Mouse (Mus musculus): Measurements from ENCODE around the gene Trim67.

The Trim67 gene

DNA sequence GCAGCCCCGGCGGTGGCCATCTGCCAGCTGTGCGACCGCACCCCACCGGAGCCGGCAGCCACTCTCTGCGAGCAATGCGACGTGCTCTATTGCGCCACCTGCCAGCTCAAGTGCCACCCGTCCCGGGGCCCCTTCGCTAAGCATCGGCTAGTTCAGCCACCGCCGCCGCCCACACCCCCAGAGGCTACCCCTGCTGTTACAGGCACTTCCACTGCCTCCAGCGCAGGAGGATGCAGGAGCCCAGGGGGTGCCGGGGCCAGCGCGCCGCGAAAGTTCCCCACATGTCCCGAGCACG is 1.5 kb downstream of the Trim67 start:
- DNase-seq (ENCODE audit: low read depth): peak; percentile 54

DNA sequence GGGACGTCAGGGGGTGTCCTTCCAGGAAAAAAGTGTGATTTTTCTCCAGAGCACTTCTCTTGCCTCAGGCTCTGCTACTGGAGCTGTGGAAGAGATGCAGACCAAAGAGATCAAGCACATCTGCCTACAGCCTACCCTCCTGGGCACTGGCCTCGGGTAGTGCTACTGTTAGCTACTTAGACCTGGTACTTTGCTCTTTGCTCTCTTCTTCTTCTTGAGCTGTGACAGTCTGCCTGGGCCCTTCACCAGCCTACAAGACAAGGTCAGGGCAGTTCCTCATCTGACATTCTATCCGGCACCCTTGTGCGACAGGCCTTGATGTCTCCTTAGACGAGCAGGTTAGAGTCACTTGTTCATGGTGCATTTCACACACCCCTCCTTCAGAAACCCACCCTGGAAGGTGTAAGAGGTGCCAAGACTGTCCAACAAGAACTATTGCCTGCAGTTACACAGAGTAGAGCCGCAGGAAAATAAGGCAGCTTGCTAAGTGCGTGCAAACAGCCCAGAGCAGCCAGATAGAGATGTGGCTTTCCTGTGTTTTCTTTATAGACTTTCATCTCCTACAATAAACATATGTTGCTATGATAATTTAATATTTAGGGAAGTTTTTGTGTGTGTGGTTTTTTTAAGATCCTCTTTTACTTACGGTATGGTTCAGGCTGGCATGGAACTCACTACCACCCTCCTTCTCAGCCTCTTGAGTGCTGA is 3.0 kb downstream of the Trim67 start:
- DNase-seq (ENCODE audit: low read depth): no peak

DNA sequence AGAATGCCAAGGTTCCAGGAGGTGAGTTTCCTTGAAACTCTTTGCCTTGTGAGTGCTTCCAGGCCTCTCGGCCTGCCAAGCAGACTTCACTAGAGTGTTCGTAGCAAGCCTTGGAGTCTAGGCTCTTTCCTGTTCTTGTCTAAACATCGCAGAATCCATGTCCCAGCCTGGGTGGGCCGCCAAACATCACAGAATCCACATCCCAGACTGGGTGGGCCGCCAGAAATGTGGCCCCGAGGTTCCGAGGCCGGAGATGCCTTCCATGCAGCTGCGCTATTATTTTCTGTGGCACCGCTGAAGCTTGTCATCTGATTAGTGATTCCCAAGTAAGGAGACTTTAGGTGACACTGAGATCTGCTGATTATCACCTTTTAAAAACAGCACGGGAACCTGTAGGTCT is 7.7 kb downstream of the Trim67 start:
- no peak for DNase-seq (ENCODE audit: low read depth)

DNA sequence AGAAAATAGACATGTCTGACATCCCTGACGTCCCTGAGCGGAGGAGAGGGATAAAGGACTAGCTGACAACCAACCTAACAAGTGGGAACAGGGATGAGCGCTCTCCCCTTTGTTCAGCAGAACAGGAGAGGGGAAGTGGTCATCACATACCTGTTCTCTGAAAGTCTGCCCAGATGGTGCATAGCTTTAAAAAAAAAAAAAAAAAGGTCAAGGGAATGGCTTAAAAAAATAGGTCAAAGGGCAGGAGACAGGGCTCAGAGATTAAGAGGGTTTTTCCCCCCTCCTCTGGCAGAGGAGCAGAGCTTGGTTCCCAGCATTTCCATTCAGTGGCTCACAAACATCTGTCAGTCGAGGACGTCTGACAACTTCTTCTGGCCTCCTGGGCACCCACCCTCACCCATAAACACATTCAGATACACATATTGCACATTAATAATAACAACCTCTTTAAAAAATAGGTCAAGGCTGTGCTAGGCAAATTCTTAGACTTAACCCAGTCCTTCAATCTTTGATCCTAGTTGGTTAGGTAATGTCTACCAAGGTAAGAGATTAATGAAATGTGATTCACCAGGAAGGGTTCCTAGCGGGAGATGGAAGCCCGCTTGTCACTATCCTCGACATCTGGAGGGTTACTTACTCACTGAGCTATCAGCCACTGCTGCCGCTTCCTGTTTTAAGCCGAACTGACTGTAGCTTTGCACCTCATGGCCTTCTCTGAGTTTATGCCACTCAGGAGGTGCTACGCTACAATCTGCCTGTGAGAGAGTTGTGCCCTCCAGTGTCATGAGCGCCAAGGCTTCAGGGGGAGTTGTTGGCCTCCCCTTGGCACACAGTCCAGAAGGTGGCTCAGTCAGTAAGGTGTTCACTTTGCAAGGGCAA is 11.2 kb downstream of the Trim67 start:
- DNase-seq (ENCODE audit: low read depth): no peak

DNA sequence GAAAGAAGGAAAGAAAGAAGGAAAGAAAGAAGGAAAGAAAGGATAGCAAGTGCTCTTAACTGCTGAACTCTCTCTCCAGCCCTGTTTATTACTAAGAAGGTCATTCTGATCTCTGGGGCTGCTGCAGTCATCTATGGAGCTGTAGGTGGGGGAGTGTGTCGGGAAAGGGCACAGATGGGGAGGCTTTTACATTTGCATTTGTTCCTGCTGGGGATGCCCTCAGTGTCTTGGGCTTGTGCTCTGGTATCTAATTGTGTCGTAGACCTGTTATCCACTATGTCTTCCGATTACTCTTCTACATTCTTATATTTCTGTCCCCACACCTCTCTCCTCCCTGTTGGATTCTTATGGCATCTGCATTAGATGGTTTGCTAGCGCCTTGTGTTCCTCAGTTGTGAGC is 13.1 kb downstream of the Trim67 start:
- DNase-seq (ENCODE audit: low read depth): no peak

DNA sequence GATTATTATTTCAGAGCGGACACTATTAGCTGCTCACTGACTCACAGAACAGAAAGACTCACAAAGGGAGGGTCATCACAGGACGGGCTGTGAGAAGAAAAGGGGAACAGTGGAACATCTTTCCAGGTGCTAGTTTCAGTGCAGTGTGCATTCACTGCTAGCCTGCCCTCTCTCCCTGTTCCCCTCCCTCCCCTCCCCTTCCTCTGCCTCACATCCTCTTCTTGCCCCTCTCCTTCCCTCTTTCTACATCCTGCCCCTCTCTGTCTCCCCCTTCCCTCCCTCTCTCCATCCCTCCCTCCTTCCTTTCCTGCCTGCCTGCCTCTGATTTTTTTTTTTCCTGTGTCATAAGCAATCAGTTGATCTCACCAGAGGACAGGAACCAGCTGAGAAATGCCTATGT is 16.5 kb downstream of the Trim67 start:
- no peak for DNase-seq (ENCODE audit: low read depth)

DNA sequence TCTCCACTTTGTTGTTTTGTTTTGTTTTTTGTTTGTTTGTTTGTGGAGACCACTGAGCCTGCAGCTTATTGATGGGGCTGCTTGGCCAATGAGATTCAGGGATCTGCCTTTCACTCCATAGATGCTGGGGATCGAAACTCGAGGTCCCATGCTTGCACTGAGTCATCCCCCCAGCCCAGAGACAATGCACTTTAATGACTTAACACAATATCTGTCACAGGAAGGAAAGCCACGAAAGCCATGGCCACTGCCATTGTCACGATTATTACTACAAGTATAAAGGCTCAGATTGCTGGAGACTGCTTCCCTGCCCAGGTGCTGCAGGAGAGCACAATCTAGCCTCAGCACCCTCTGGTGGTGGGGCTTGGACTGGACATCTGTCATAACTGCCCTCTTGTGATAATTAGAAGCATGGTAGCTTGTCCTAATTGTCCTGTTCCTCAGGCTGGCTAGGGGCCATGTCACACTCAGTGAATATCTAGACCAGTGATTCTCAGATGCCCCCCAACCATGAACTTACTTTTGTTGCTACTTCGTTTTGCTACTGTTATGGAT is 17.2 kb downstream of the Trim67 start:
- DNase-seq (ENCODE audit: low read depth): no peak

DNA sequence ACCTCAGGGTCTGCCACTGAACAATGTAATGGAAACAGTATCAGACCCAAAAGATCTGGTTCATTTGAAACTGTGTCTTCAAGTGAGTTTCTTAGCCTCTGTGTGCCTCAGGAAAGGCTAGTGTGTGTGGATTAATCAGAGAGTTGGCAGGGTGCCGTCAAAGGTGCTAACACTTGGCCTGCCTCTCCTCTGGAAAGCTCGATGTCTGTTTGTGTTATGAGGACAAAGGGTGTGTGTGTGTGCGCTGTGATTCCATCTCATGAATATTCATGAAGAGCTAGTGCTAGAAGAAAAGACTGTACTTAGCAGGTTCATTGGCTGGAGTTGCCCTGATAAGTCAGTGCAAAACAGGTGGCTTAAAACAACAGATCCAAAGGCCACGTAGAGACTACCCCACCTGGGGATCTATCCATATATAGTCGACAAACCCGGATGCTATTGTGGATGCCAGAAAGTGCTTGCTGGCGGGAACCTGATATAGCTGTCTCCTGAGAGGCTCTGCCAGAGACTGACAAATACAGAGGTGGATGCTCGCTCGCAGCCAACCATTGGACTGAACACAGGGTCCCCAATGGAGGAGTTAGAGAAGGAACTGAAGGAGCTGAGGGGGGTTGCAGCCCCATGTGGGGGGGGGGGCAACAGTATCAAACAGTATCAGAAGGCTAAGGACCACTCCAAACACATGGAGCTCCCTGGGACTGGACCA is 17.9 kb downstream of the Trim67 start:
- no peak for DNase-seq (ENCODE audit: low read depth)

DNA sequence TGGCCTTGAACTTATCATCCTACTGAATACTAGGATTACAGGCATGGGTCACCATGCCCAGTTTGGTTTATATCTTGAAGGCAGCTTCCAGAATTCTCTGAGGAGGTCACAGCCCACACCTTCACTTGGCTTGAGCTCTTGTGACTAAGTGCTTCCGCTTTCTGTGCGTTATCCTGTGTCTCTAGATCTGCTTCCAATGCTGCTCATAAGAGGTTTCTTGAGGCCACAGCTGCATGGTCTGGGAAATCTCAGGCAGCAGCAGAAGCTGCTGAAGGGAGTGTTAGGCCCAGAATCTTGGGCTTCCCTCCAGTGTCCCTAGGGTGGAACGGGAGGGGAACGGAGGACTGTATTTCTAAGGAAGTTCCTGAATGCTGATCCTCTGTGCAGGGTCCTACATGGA is 20.4 kb downstream of the Trim67 start:
- DNase-seq (ENCODE audit: low read depth): no peak

DNA sequence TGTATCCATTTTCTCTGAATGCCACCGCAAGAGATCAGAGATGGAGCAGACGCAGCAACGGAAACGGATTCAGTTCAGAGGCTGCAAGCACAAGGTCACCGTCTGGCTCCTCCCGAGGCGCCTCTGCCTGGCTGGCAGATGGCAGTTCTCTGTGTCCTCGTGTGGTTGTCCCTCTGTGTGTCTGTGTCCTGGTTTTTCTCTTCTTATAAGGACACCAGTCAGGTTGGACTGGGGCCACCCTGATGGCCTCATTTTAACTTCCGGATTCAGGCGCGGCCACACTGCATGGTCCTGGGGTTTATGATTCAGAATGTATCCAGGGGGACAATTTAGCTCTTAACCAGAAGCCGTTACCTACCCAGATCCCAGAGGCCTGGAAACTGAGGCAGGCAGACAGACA is 23.0 kb downstream of the Trim67 start:
- DNase-seq (ENCODE audit: low read depth): no peak

DNA sequence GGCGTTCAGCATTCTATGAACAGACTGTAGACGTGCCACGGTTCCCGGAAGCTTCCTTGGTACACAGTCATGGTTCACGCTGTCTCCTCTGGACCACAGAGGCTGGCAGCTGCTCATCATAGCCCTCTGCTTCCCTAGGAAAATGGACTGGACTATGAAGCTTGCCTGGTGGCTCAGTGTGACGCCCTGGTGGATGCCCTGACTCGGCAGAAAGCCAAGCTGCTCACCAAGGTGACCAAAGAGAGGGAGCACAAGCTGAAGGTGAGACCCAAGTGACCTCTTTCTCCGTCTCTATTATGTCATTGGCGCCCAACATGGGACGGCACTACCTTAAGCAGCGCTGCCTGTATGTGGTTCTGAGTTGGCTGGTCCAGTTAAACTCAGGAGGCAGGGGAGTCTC is 24.0 kb downstream of the Trim67 start:
- no peak for DNase-seq (ENCODE audit: low read depth)

DNA sequence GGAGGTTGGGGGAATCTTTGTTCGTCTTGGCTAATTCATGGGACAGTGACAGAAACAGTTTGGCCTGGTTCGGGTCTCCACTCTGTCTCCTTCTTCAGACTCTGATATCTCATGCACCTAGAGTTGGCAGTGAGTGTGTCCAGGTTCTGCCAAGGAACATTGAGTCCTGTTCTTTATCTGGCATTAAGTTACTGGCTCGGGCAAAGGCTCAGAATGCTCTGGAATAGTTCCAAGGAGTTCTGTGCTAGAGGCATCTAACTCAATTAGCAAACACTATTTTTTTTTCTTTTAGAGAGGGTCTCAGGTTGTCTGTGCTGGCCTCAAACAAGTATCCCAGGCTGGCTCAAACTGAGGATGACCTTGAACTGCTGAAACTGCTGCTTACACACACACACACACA is 24.5 kb downstream of the Trim67 start:
- DNase-seq (ENCODE audit: low read depth): no peak

DNA sequence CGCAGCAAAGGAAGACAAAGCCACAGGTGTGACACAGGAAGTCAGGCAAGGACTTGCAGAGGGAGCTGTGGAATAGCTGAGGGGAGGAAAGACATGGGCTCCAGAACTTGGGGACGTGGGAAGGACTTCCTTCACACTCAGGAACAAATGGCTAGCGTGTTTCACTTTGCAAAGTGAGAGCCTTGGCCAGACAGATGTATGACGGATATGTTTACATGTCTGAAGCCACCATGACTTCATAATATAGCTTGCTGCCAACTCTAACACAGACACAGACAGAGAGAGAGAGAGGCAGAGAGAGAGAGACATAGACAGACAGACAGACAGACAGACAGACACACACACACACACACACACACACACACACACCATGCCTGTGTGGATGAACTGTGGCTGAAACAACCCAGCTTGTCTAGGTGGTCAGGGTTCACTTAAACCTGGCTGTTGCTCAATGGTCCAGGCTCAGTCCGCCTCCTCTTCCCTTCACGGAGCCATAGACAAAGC is 26.8 kb downstream of the Trim67 start:
- DNase-seq (ENCODE audit: low read depth): no peak

DNA sequence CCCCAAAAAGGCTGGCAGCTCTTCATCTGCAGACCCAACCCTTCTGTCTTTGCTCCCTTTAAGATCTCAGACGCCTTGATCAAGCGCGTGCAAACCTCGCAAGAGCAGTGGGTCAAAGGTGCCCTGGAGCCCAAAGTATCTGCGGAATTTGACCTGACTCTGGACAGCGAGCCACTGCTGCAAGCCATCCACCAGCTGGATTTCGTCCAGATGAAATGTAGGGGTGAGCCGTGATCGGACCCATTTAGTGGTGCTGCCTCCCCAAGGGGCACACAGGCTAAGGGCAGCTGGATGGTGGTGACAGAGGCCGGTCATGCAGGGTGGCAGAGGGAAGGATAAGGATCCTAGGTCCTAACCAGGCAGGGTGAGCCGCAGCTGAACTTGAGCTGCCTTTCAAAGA is 27.2 kb downstream of the Trim67 start:
- no peak for DNase-seq (ENCODE audit: low read depth)

DNA sequence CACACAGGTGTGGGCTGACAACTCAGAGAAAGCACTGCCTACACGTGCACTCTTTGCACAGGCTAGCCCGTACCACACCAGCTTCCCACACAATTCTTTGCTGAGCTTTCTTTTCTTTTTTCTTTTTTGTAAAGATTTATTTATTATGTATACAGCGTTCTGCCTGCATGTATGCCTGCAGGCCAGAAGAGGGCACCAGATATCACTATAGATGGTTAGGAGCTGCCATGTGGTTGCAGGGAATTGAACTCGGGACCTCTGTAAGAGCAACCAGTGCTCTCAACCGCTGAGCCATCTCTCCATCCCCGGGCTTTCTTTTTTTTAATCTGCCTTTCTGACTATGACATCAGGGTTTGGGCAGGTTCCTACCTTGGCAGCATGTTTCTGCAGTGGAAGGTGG is 30.6 kb downstream of the Trim67 start:
- peak; percentile 23 for DNase-seq (ENCODE audit: low read depth)

DNA sequence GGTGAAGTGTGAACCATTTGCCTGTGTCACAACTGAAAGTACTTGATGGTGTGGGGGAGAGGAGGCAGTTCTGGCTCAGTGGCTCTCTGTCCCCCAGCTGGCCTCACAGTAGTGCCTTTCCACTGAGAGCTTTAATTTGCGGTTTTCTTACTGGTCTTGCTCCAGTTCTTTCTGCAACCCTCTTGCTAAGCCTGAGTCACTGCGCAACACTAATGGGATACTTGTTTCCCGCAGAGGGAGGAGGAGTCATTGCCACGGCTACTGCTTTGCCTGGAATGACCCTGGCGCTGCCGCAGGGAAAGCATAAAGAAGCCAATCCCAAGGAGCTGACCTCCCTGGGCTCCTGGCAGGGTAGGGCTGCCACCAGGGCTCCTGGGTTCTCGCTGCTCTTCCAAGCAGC is 33.8 kb downstream of the Trim67 start:
- DNase-seq (ENCODE audit: low read depth): no peak

DNA sequence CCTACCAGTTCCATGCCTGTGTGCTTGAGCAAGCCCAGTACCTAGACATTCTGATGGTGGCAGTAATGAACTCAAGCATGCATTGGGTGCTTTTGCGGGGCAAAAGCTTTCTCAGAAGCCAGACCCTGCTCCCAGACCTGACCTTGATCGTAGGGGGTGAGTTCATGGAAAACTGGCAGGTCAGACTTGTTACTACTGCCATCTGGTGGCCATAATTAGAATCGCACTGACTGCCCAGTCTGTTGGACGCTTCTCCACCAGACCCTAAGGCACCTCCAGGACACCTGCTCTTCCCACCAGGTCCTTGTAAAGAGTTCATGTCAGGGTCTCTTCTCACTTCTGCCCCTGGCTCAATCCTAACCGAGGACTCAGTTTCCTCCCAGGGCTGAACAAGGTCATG is 34.5 kb downstream of the Trim67 start:
- peak; percentile 67 for DNase-seq (ENCODE audit: low read depth)

DNA sequence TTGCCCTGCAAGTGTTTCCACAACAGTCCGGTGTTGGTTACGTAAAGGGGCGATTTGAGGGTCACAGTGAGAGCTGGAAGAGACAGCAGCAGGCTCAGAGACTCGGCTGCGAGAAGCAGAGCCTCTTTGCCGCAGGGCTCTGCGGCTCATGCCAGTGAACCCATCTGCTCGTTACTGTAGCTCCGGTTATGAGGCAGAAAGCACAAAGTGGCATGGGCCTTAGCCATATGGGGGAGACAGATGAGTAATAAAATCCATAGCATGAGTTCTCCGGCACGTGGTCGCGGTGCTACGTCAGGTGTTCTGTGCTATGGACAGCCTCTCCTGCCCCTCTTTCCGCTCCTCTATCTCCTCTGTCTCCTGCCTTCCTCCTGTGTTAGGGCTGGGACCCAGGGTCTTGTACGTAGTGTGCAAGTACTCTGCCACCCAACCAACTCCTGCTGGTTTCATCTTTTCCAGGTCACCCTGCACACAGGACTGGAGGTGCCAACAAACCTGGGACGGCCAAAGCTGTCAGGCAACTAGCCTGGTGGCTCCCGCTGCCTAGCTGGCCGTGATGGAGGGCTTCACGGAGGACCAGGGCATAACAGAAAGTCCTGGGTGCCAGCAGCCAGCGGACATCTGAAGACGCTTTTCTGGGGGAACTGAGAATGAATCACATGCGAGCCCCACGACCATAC is 35.8 kb downstream of the Trim67 start:
- DNase-seq (ENCODE audit: low read depth): no peak

DNA sequence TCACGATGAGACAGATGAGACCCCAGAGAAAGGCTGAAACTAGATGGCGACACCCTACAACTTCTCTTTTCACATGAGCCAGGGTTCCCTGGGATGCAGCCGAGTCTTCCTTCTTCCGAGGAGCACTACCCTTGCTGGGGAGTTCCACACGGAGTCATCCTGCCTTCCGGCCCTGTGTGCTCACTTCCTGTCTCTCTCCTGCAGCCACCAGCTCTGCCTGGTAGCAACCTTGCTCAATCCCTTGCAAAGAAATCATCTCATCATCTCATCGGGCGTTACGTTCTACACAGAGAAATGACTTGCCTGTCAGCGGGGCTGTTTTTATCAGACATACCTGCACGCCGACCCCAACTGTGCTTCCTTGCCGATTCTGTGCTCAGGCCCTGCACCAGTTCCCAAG is 37.2 kb downstream of the Trim67 start:
- no peak for DNase-seq (ENCODE audit: low read depth)

DNA sequence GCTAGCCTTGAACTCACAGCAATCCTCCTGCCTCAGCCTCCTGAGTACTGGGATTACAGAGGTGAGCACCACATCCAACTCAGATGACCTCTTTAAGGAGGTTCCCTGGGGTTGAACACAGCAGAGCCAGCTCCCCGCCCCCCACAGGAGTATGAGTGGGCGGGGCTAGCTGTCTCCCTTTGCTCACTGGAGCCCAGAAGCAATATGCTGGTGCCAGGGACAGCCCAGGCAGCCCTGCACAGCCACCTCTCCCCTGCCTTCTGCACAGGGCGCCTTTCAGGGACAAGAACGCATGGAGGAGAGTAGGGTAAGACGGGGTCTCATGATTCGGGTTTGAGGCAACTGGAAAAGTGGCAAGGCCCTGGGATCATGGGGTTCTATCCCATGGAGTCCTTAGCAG is 38.6 kb downstream of the Trim67 start:
- DNase-seq (ENCODE audit: low read depth): no peak

DNA sequence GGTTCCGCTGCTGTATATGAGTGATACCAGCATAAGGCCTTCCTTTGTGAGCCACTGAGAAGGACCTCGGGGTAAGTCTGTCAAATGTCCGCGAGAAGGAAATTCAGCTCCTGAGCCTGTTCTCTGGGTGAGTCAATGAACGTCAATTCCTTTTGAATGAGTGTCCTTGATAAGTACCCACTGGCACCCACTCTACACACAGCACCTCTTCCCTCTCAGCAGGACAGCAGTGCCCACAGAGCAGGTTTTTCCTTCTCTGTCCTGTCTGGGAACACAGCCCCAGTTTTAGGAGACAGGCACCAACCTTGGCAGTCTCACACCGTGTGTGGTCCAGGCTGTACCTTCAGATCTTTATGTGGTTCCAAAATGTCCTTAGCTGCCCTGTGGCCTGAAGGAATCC is 39.0 kb downstream of the Trim67 start:
- DNase-seq (ENCODE audit: low read depth): no peak

Measured in induced T-regulatory cell, adult 2 months (primary cell).